Mouse (Mus musculus) myocyte (in vitro differentiated cells): Measurements from ENCODE around the gene Stx19.

ENCODE experiments used
- MAX ChIP-seq: IDR thresholded peaks from one replicate; pipeline ENCODE4 v1.6.1; 2011; ENCODE audit warnings: low read depth, mild to moderate bottlenecking, control low read depth
- POLR2A ChIP-seq: IDR thresholded peaks from one replicate; pipeline ENCODE4 v1.6.1; 2011; ENCODE audit warnings: low read depth, mild to moderate bottlenecking, control low read depth, moderate library complexity; ENCODE audit not compliant: insufficient read length
- POLR2AphosphoS2 ChIP-seq: IDR thresholded peaks from one replicate; pipeline ENCODE4 v1.6.1; 2011; ENCODE audit warnings: low read depth, control low read depth; ENCODE audit not compliant: insufficient read length

GRCm38 (mm10) chr16:62810855-62811254 lies 3.6 kb upstream of the Stx19 start:
- TF ChIP-seq POLR2A (no peak), MAX (no peak), POLR2AphosphoS2 (no peak)
